Mouse (Mus musculus): ENCODE measurements around the gene Slc4a10. TPM values are rescaled to one million over a fixed set of nuclear protein-coding genes. Genes with fewer than 3 reads are reported as not detected.

Slc4a10 gene
- polyA plus RNA-seq, 1 experiment from 2014 or later = 0.10 TPM

DNA sequence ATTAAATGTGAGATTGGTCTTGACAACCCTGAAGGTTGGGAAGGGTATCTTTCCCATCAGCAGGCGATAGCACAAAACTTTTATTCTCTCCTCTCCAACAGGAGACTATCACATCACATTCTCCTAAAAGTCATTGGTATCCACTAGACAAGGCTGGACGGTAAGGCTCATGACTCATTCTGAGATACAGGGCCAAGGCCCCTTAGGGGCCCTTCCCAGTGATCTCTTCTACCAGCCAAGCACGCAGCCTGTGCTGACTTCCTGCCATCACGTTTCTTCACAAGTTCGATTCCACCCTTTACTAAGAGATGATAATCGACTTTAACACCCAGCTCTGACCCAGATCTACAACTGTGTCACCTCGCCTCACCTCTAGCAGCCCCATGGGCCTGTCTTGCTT is 290.8 kb downstream of the Slc4a10 start:
- no peaks in the 10 kb centered on the region for H3K4me1 ChIP-seq
- H3K36me3 ChIP-seq = no peaks in the 10 kb centered on the region
- H3K4me3 ChIP-seq = no peak overlapping the region
- no peak overlapping the region for H3K27ac ChIP-seq
- H3K9me3 ChIP-seq = no peaks in the 10 kb centered on the region
- H3K27me3 ChIP-seq (ENCODE audit: insufficient read depth, poor library complexity, severe bottlenecking) = no peaks in the 10 kb centered on the region
- WGBS = 75% methylated on average over 7 of the region's 7 CpGs
- no peak for DNase-seq (ENCODE audit: low spot score)

DNA sequence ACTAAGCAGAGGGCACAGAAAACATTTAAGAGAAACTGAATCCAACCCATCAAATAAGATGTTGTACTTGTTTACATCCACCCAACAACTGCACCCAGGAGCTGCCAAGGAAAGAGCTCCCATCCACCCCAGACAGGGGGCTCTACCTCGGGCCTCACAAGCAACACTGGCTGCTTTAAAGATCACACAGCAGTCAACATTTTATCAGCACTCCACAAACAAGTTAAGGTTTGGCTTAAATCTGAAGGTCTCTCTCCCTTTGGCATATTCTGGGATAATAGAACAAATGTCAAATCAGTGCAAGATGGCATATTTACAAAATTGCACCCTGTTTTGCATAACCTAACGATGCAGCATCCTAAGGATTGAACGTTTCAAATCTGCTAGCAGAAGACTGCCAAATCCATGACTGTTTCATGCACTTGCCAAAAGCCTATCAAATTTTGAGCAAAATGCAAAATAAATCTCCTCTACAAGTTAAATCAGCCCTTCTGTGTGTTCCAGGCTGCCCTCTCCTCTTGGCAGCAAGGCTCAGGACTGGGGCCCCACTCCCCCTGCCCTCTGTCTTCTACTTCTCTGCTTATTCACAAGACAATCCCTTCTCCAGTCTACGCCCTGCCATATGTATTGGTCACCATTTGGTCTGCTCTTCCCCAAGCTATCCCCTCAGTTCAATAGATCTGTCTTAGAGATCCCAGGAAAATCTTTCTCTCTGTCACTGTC is 293.1 kb downstream of the Slc4a10 start:
- Histone ChIP-seq H3K27me3 (ENCODE audit: insufficient read depth, poor library complexity, severe bottlenecking) (no peaks in the 10 kb centered on the region), H3K4me1 (no peaks in the 10 kb centered on the region), H3K9me3 (no peaks in the 10 kb centered on the region), H3K4me3 (no peak overlapping the region), H3K27ac (no peak overlapping the region), H3K36me3 (no peaks in the 10 kb centered on the region)
- DNase-seq (ENCODE audit: low spot score) = no peak
- 65% methylated on average over 4 of the region's 4 CpGs for WGBS

DNA sequence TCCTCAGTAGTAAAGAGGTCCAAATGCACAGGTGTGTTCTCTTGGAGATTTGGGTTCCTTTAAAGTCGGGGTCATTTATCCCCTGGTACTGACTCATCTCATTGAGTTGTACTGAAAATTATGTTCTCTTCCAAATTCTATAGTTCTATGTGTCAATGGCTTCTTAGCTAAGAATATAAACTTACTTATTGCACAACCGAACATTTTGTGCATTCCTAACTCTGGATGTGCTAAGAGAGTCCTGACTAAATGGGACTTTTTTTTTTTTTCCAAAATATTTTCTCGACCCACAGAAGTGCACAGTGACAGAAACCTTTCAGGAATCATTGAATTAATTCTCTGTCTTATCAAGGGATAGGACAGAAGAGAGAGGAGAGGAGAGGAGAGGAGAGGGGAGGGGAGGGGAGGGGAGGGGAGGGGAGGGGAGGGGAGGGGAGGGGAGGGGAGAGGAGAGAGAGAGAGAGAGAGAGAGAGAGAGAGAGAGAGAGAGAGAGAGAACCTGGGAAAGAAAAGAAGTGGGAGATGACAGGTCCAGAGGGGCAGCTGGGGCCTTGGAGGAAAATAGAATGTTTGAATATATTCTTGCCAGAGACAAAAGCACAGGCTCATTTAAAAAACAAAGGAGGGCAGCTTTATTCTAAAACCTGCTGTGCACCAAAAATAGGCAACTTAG is 294.9 kb downstream of the Slc4a10 start:
- H3K36me3 ChIP-seq = no peaks in the 10 kb centered on the region
- H3K4me3 ChIP-seq = no peak overlapping the region
- WGBS = 70% methylated on average over 3 of the region's 3 CpGs

DNA sequence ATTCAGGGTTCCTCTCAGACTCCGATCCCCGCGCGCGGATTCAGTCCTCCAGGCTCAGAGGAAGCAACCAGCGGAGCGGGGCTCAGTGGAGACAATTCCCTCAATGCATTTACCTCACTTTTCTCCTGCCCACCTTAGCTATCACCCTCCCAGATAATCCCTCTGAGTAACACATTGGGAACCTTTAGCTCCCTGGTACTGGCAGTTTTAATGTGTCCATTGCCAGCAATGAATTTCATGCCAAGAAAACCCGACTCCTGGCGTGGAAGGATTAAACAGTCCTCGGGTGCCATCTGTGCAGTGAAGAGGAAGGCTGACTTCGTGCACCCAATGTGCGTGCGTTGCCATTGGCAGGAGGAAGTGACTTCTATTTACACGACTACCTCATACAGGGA is 295.5 kb downstream of the Slc4a10 start:
- Histone ChIP-seq H3K36me3 (no peaks in the 10 kb centered on the region), H3K4me3 (no peak overlapping the region), H3K27me3 (ENCODE audit: insufficient read depth, poor library complexity, severe bottlenecking) (no peaks in the 10 kb centered on the region), H3K4me1 (no peaks in the 10 kb centered on the region), H3K27ac (no peak overlapping the region), H3K9me3 (no peaks in the 10 kb centered on the region)
- 40% methylated on average over 14 of the region's 14 CpGs for WGBS
- DNase-seq (ENCODE audit: low spot score) = no peak

More for the DNA sequence above, 294.9 kb downstream of the Slc4a10 start:
- Histone ChIP-seq H3K4me1 (no peaks in the 10 kb centered on the region), H3K9me3 (no peaks in the 10 kb centered on the region), H3K27ac (no peak overlapping the region), H3K27me3 (ENCODE audit: insufficient read depth, poor library complexity, severe bottlenecking) (no peaks in the 10 kb centered on the region)
- no peak for DNase-seq (ENCODE audit: low spot score)

DNA sequence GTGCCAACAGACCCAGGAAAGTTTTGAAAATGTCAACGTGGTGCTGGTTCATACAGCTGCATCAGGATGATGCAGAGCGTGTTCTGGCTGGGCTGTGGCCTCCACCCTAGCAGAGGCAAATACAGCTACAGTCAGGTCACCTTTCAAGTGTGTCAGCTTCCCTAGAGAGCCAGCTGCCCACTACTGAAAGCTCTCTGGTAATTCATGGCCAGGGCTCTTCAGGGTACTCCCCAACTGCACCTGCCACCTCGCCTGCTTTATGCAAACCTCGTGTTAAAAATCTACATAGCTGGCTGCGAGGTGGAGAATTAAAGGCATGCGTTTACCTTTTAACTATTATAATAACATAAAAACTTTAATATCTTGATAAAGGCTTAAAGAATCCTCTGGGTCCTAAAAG is 298.1 kb downstream of the Slc4a10 start:
- 66% methylated on average over 6 of the region's 6 CpGs for WGBS
- no peak overlapping the region for H3K27ac ChIP-seq
- DNase-seq (ENCODE audit: low spot score) = no peak
- no peaks in the 10 kb centered on the region for H3K27me3 ChIP-seq (ENCODE audit: insufficient read depth, poor library complexity, severe bottlenecking)
- H3K4me1 ChIP-seq = no peaks in the 10 kb centered on the region
- no peak overlapping the region for H3K4me3 ChIP-seq
- H3K36me3 ChIP-seq = no peaks in the 10 kb centered on the region
- no peaks in the 10 kb centered on the region for H3K9me3 ChIP-seq

DNA sequence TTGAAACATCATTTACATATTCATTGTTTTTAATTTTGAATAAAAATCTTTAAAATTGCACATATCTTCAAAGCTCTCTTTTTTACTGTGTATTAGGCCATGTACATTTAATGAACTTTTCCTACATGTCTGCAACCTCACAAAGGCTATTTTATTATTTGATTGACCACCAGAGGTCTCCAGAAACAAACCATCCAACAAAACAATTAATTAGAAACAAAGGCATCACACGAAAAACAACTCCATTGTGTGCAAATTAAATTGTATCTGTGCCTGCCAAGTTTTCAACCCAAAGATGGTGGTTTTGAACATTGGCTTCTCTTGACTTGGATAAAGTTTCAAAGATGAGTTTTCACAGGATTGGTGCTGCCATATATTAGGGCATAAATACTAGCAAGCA is 300.5 kb downstream of the Slc4a10 start:
- no peaks in the 10 kb centered on the region for H3K27me3 ChIP-seq (ENCODE audit: insufficient read depth, poor library complexity, severe bottlenecking)
- H3K27ac ChIP-seq = no peak overlapping the region
- no peak for DNase-seq (ENCODE audit: low spot score)
- H3K9me3 ChIP-seq = no peaks in the 10 kb centered on the region
- 25% methylated on average over 1 of the region's 1 CpGs for WGBS
- H3K36me3 ChIP-seq = no peaks in the 10 kb centered on the region
- no peaks in the 10 kb centered on the region for H3K4me1 ChIP-seq
- no peak overlapping the region for H3K4me3 ChIP-seq

DNA sequence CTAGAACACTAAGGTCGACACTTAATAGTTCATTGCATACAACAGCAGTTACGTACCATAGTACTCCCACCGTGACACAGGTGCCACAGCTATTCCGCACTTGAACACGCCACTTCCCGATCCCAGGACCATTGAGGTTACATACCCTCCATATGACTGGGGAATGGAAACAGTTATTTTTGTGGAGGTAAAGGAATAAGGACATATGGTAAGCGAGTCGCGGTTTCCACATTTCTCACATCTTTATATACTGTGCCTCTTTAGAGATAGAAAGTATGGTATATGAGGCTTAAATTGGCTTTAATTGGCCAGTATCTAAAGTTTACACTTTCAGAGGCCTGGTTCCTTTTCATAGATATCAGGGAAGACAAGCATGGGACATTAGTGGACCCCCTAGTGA is 301.5 kb downstream of the Slc4a10 start:
- H3K4me3 ChIP-seq = no peak overlapping the region
- DNase-seq (ENCODE audit: low spot score) = no peak

DNA sequence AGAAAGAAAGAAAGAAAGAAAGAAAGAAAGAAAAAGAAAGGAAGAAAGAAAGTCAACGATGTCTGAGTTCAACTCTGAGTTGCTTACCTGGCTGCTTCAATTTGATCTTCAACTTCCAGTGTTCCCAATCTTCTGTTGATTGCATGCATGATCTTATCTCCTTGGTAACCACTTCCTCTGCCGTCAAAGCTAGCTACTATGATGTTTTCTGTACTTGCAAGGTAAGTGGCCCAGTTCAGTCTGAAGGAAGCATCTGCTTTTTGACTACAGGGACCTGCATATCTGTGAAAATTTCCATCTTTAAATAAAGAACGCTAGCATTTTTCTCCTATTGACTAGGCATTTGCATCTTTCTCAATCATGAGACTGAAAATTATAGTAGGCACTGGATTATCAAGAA is 305.8 kb downstream of the Slc4a10 start:
- no peak overlapping the region for H3K27ac ChIP-seq
- H3K27me3 ChIP-seq (ENCODE audit: insufficient read depth, poor library complexity, severe bottlenecking) = no peaks in the 10 kb centered on the region
- 76% methylated on average over 3 of the region's 3 CpGs for WGBS
- no peaks in the 10 kb centered on the region for H3K36me3 ChIP-seq
- H3K4me1 ChIP-seq = no peaks in the 10 kb centered on the region
- DNase-seq (ENCODE audit: low spot score) = no peak
- no peaks in the 10 kb centered on the region for H3K9me3 ChIP-seq
- H3K4me3 ChIP-seq = no peak overlapping the region

More for the DNA sequence above, 301.5 kb downstream of the Slc4a10 start:
- no peaks in the 10 kb centered on the region for H3K4me1 ChIP-seq
- H3K27me3 ChIP-seq (ENCODE audit: insufficient read depth, poor library complexity, severe bottlenecking) = no peaks in the 10 kb centered on the region
- H3K36me3 ChIP-seq = no peaks in the 10 kb centered on the region
- no peak overlapping the region for H3K27ac ChIP-seq
- WGBS = 89% methylated on average over 9 of the region's 9 CpGs
- no peaks in the 10 kb centered on the region for H3K9me3 ChIP-seq

DNA sequence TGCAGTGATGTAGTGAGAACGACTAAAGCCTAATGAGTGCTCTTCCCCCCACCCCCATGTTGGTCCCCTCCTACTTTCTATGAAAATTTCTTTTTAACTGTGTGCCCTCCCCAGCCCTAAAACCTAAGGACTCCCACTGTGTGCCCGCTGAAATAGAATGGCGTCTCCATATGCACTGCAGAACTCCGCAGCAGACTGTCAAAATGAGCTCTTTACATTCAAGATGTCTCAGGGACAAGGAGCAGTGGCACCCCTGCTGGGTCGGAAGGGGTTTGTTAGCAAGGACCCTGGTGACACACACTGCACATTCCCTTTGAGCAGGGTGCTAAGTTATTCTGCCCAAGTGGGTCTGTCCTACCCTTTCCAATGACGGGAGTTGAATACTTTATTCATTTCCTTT is 309.5 kb downstream of the Slc4a10 start:
- no peaks in the 10 kb centered on the region for H3K27me3 ChIP-seq (ENCODE audit: insufficient read depth, poor library complexity, severe bottlenecking)
- no peaks in the 10 kb centered on the region for H3K36me3 ChIP-seq
- 56% methylated on average over 6 of the region's 6 CpGs for WGBS
- H3K4me1 ChIP-seq = no peaks in the 10 kb centered on the region
- no peak overlapping the region for H3K4me3 ChIP-seq
- H3K9me3 ChIP-seq = no peaks in the 10 kb centered on the region
- H3K27ac ChIP-seq = no peak overlapping the region
- DNase-seq (ENCODE audit: low spot score) = no peak

DNA sequence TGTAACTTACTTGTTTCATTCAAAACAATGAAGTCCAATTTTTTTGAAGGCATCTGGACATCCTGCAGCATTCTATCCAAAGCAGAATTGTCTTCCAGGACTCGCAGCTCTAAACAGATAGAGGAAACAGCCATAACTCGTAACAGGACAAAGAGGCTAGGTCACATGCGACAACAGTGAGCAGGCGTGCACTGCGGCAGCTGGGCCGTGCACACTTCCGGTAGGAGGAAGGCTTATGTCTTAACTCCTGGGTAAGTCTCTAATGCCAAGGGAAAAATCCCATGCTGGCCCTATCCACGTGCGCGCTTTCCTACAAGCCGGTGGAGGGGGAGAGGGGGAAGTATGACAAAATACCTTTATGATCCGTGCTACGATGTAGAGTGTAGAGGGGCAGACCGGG is 310.3 kb downstream of the Slc4a10 start:
- no peak for DNase-seq (ENCODE audit: low spot score)
- no peak overlapping the region for H3K27ac ChIP-seq
- H3K4me1 ChIP-seq = no peaks in the 10 kb centered on the region
- no peaks in the 10 kb centered on the region for H3K27me3 ChIP-seq (ENCODE audit: insufficient read depth, poor library complexity, severe bottlenecking)
- no peaks in the 10 kb centered on the region for H3K36me3 ChIP-seq
- WGBS = 90% methylated on average over 14 of the region's 14 CpGs
- no peak overlapping the region for H3K4me3 ChIP-seq
- no peaks in the 10 kb centered on the region for H3K9me3 ChIP-seq

DNA sequence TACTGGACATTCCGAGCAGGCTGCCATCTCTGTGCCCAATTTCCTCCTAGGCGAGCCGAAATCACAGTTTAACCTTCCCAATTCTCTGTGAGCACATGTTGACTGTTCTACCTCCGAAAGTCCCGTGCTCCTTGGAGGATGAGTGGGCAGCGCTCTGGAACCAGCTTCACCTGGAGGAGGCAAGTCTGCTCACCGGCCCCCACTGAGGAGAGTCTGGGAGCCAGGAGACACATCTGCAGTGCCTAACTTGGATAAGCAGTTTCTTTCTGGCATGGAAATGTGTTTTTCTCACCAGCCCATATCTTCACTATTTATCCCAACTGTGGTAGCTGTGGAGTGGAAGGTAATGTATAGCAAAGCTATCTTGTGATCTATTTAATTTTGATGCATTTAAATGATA is 311.0 kb downstream of the Slc4a10 start:
- 82% methylated on average over 7 of the region's 7 CpGs for WGBS
- Histone ChIP-seq H3K27me3 (ENCODE audit: insufficient read depth, poor library complexity, severe bottlenecking) (no peaks in the 10 kb centered on the region), H3K36me3 (no peaks in the 10 kb centered on the region), H3K9me3 (no peaks in the 10 kb centered on the region), H3K4me3 (no peak overlapping the region), H3K27ac (no peak overlapping the region), H3K4me1 (no peaks in the 10 kb centered on the region)
- no peak for DNase-seq (ENCODE audit: low spot score)

DNA sequence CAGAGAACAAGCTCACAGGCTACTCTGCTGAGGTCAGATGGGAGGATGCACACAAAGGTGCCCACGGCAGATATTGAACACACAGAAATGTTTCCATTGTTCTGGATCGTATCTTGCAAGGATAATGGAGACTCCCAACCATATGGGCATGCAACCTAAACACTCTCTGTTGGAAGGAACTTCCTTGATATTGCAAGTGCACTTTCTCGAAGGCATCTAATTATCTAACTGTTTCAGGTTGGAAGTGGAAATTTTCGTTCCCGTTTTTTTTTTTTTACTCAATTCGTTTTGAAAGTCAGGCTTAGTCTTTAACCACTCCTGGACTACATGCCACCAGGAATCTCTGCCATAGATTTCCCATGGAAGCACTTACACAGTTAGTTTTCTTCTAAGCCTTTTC is 314.6 kb downstream of the Slc4a10 start:
- Histone ChIP-seq H3K27ac (no peak overlapping the region), H3K27me3 (ENCODE audit: insufficient read depth, poor library complexity, severe bottlenecking) (no peaks in the 10 kb centered on the region), H3K4me3 (no peak overlapping the region), H3K4me1 (no peaks in the 10 kb centered on the region), H3K36me3 (no peaks in the 10 kb centered on the region), H3K9me3 (no peaks in the 10 kb centered on the region)
- no peak for DNase-seq (ENCODE audit: low spot score)
- WGBS = 69% methylated on average over 6 of the region's 6 CpGs

DNA sequence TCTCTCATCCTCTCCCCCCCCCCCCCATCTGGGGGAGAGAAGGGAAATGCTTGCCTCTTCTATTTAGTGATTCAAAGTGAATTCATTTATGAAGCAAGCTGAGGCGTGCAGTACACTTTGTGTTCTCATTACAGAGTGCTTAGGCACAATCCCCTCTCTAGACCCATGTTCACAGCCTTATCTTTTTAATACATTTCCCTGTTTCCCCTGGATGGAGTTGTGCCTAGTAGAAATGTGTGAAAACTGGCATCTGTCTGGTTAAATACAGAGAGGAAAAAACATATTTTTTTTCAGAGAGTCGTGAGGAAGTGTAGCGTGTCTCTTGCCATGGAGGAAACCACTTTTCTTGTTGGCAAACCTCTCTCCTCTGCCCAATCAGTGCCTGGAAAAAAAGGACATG is 315.3 kb downstream of the Slc4a10 start:
- no peak overlapping the region for H3K4me3 ChIP-seq
- no peaks in the 10 kb centered on the region for H3K36me3 ChIP-seq
- 76% methylated on average over 3 of the region's 3 CpGs for WGBS

DNA sequence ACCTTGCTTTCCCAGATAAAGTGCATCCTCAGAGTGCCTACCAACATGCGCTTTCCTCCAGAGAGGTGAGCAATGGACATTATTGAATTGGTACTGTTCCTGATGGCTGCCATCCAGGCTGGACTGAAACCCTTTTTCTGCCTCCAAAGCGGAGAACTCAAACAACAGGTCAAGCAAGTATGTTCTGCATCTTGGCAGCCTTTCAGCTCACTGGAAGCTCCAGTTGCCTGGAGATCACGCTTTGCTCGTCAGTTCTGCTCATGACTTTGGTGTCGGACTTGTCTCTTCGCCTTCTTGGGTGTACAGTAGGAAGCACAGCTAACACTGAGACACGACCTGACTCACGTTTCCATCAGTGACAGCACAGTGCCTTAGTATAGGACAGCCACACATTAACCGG is 315.9 kb downstream of the Slc4a10 start:
- Histone ChIP-seq H3K9me3 (no peaks in the 10 kb centered on the region), H3K27me3 (ENCODE audit: insufficient read depth, poor library complexity, severe bottlenecking) (no peaks in the 10 kb centered on the region), H3K36me3 (no peaks in the 10 kb centered on the region), H3K4me1 (no peaks in the 10 kb centered on the region), H3K27ac (no peak overlapping the region), H3K4me3 (no peak overlapping the region)
- DNase-seq (ENCODE audit: low spot score) = no peak
- 90% methylated on average over 9 of the region's 9 CpGs for WGBS

More for the DNA sequence above, 315.3 kb downstream of the Slc4a10 start:
- DNase-seq (ENCODE audit: low spot score) = no peak
- Histone ChIP-seq H3K4me1 (no peaks in the 10 kb centered on the region), H3K9me3 (no peaks in the 10 kb centered on the region), H3K27me3 (ENCODE audit: insufficient read depth, poor library complexity, severe bottlenecking) (no peaks in the 10 kb centered on the region), H3K27ac (no peak overlapping the region)

Data from heart, embryonic 10.5 days (tissue).